Mouse (Mus musculus) hindbrain, embryonic 14.5 days (tissue): ENCODE results near the gene Timm23. TPM values are rescaled to one million over a fixed set of nuclear protein-coding genes. Genes with fewer than 3 reads are reported as not detected.
"Not testable (repeated sequence)": the region's sequence is repeated elsewhere in the genome, so short reads cannot be mapped to it uniquely, and the experiment has no call there.

Experiments used
- ATAC-seq: fragments of 200-750 bp; cut with Nextera tagmentation; 2 replicates; pipeline ENCODE4 v1.8.0; 2017; ENCODE audit warnings: moderate number of reproducible peaks, mild to moderate bottlenecking, moderate TSS enrichment, moderate library complexity; ENCODE audit not compliant: low FRiP score
- DNase-seq: peaks from one replicate; pipeline ENCODE4 v3.0.0-alpha.2; 2015; ENCODE audit warnings: low spot score
- H3K27ac ChIP-seq: fragments of 300-500 bp; sonication (generic); 2 replicates; pipeline ENCODE4 v1.5.1; 2014; ENCODE audit warnings: mild to moderate bottlenecking, moderate library complexity
- H3K27me3 ChIP-seq: fragments of 300-500 bp; sonication (generic); 2 replicates; pipeline ENCODE4 v1.6.1; 2014; ENCODE audit warnings: mild to moderate bottlenecking, low read length, mixed read lengths; ENCODE audit not compliant: control insufficient read depth, insufficient read depth
- H3K36me3 ChIP-seq: fragments of 300-500 bp; sonication (generic); replicated peaks from 2 replicates; pipeline ENCODE4 v1.6.1; 2014; ENCODE audit not compliant: control insufficient read depth, insufficient read depth
- H3K4me1 ChIP-seq: fragments of 300-500 bp; sonication (generic); replicated peaks from 2 replicates; pipeline ENCODE4 v1.6.1; 2014; ENCODE audit warnings: antibody characterized with exemption, low read length, mixed read lengths; ENCODE audit not compliant: control insufficient read depth, insufficient read depth
- H3K4me2 ChIP-seq: fragments of 300-500 bp; sonication (generic); replicated peaks from 2 replicates; pipeline ENCODE4 v1.6.1; 2014; ENCODE audit warnings: mild to moderate bottlenecking, moderate library complexity
- H3K4me3 ChIP-seq: fragments of 300-500 bp; sonication (generic); replicated peaks from 2 replicates; pipeline ENCODE4 v1.5.1; 2014; ENCODE audit warnings: mild to moderate bottlenecking, low read length
- H3K9ac ChIP-seq: fragments of 300-500 bp; sonication (generic); 2 replicates; pipeline ENCODE4 v1.6.1; 2014
- H3K9me3 ChIP-seq: fragments of 300-500 bp; sonication (generic); 2 replicates; pipeline ENCODE4 v1.6.1; 2016; ENCODE audit warnings: low read length; ENCODE audit not compliant: control insufficient read depth
- WGBS: fragments of 180-500 bp; shearing (Covaris S2); extraction: QIAGEN DNeasy Blood & Tissue Kit; methylation state at CpG from one replicate; pipeline ENCODE4 v1.1.7; 2014; 5-methylcytosine and 5-hydroxymethylcytosine counted together
- polyA plus RNA-seq: library from polyadenylated mRNA; unstranded; fragments of >200 nt; fragmentation: Nextera tagmentation; extraction: Ambion mirVana; gene quantifications from 2 replicates; pipeline ENCODE4 v1.2.1, GENCODE M21; 2014

The Timm23 gene
- polyA plus RNA-seq, 1 experiment from 2014 or later = 244 TPM

- H3K36me3 ChIP-seq = peaks cover 66% of the 10 kb centered on the region
- no peak for ATAC-seq
Measured at GRCm38 (mm10) chr14:32191926-32192325, 9.8 kb downstream of the Timm23 start.

DNA sequence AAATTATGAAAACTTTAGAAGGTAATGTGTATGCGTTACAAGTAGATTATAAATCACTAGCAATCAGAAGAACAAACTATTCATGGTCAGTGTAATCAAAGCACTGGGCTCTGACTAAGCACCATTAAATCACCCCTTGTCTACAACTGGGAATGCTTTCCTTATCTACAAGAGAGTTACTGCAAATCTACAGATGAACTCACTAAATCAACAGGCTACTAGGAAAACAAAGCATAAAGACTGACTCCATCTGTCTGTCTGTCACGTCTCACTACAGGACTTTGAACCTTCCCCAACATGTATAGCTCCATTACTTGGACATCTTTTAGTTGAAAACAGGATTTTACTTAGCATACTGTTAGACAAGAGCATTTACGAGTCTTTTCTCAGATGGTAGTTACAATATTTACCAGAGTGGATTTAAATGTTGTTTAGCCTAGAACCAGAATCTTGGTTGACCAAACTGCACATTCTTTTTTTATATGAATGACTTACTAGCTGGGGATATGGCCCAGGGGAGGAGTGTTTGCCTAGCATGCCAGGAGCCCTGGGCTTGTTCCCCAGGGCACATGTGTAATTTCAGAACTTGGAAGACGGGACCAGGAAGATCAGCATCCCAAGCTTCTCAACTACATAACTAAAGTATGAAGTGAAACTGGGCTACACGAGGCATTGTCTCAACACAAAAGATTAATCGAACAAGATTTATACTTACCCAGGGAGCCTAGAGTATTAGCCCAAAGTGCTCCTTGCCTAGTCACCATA lies 10.9 kb downstream of the Timm23 start:
- Histone ChIP-seq H3K36me3 (peaks cover 69% of the 10 kb centered on the region), H3K27ac (no peak overlapping the region), H3K9ac (no peak overlapping the region), H3K9me3 (no peaks in the 10 kb centered on the region), H3K4me3 (no peak overlapping the region), H3K4me1 (no peaks in the 10 kb centered on the region), H3K4me2 (no peak overlapping the region), H3K27me3 (no peaks in the 10 kb centered on the region)
- DNase-seq (no peak), ATAC-seq (no peak)
- 95% methylated on average over 6 of the region's 6 CpGs for WGBS

More at GRCm38 (mm10) chr14:32191926-32192325, 9.8 kb downstream of the Timm23 start:
- Histone ChIP-seq H3K27ac (no peak overlapping the region), H3K9ac (no peak overlapping the region), H3K27me3 (no peaks in the 10 kb centered on the region), H3K4me3 (no peak overlapping the region), H3K4me2 (no peak overlapping the region), H3K4me1 (no peaks in the 10 kb centered on the region), H3K9me3 (no peaks in the 10 kb centered on the region)
- no peak for DNase-seq
- 95% methylated on average over 5 of the region's 5 CpGs for WGBS

DNA sequence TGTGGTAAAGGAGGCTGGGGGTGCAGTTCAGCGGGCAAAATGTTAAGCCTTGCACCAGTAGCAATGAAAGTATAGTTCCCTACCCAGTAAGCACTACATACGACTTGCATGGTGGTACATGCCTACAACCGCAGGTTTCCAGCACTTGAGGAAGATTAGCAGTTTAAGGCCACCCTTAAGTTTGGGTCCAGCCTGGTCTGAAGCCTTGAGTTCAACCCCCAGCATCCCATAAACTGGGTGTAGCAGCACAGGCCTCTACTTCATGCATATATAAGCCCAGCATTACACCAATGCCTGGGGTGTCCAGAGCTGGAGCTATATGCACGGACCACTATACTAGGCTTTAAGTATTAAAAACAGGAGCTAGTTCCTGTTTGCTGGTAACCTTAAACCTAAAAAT lies 17.9 kb downstream of the Timm23 start:
- DNase-seq (no peak), ATAC-seq (no peak)
- Histone ChIP-seq H3K36me3 (peaks cover 88% of the 10 kb centered on the region), H3K9ac (no peak overlapping the region), H3K27me3 (no peaks in the 10 kb centered on the region), H3K4me3 (no peak overlapping the region), H3K4me2 (no peak overlapping the region), H3K27ac (no peak overlapping the region), H3K9me3 (no peaks in the 10 kb centered on the region), H3K4me1 (no peaks in the 10 kb centered on the region)
- 99% methylated on average over 4 of the region's 4 CpGs for WGBS

GRCm38 (mm10) chr14:32180861-32181260 lies 20.8 kb downstream of the Timm23 start:
- ATAC-seq = no peak

DNA sequence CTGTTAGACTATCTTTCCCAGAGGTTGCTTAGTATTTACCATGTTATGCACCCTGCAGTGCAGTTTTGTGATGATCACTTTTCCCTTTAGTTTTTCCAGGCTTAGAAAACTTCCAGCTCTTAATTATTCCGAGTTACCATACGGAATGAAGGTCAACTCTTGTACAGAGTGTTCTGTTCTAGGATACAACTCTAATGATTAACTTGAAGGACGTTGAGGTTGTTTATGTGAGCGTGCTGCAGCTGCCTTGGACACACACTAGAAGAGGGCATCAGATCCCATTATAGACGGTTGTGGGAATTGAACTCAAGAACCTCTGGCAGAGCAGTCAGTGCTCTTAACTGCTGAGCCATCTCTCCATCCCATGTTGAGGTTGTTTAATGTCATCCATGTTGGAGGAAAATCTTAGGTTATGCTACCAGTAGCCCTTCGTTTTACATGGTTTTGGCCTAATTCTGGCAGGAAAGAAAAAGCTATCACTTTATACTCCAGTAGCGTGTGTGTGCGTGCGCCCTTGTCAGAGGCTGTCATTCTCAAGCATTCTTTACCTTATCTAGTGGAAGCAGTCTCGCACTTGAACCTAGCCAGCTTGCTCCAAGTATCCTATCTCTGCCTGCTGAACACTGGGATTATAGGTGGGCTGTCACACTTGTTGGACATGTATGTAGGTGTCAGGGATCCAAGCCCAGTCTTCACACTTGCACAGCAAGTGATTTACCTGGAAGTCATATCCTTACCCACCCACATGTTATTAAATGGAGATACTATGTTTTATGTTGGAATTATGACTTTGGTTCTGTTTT lies 22.1 kb downstream of the Timm23 start:
- DNase-seq = no peak
- H3K9ac ChIP-seq = no peak overlapping the region
- peaks cover 70% of the 10 kb centered on the region for H3K36me3 ChIP-seq

More at GRCm38 (mm10) chr14:32180861-32181260, 20.8 kb downstream of the Timm23 start:
- 91% methylated on average over 6 of the region's 6 CpGs for WGBS
- no peaks in the 10 kb centered on the region for H3K9me3 ChIP-seq
- H3K27me3 ChIP-seq = no peaks in the 10 kb centered on the region
- DNase-seq = no peak
- peaks cover 68% of the 10 kb centered on the region for H3K36me3 ChIP-seq
- no peak overlapping the region for H3K4me3 ChIP-seq
- no peak overlapping the region for H3K9ac ChIP-seq
- no peaks in the 10 kb centered on the region for H3K4me1 ChIP-seq
- H3K4me2 ChIP-seq = no peak overlapping the region
- H3K27ac ChIP-seq = no peak overlapping the region

DNA sequence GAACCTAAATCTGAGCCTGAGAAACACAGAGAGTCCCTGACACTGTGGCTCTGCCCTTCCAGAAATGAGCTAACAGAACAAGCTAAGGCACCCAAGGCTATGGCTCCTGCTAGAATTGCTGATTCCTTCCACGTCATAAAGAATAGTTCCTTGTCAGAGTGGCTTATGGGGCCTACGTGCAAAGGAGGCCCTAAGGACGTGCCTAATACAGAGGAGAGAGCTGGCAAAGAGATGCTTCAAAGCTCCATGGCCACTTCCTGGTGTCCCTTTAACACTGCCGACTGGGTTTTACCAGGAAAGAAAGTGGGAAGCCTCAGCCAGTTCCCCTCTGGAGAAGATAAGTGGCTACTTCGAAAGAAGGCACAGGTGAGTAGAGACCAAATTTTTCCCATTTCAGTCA lies 25.1 kb downstream of the Timm23 start:
- H3K4me3 ChIP-seq, H3K9me3 ChIP-seq, H3K9ac ChIP-seq, ATAC-seq, H3K4me2 ChIP-seq, H3K4me1 ChIP-seq, H3K27me3 ChIP-seq, H3K27ac ChIP-seq, DNase-seq: not testable (repeated sequence)
- WGBS = 91% methylated on average over 4 of the region's 5 CpGs
- peaks cover 68% of the 10 kb centered on the region for H3K36me3 ChIP-seq

More for the DNA sequence above, 22.1 kb downstream of the Timm23 start:
- no peaks in the 10 kb centered on the region for H3K4me1 ChIP-seq
- H3K27ac ChIP-seq = no peak overlapping the region
- ATAC-seq = no peak
- H3K9me3 ChIP-seq = no peaks in the 10 kb centered on the region
- H3K27me3 ChIP-seq = no peaks in the 10 kb centered on the region
- no peak overlapping the region for H3K4me2 ChIP-seq
- WGBS = 94% methylated on average over 10 of the region's 10 CpGs
- no peak overlapping the region for H3K4me3 ChIP-seq

- H3K9me3 ChIP-seq = no peaks in the 10 kb centered on the region
- H3K27ac ChIP-seq = no peak overlapping the region
Measured at GRCm38 (mm10) chr14:32175310-32175709, 26.4 kb downstream of the Timm23 start.

GRCm38 (mm10) chr14:32170137-32170536 lies 31.6 kb downstream of the Timm23 start:
- peaks cover 7% of the 10 kb centered on the region for H3K4me1 ChIP-seq
- DNase-seq = no peak
- no peak overlapping the region for H3K4me3 ChIP-seq
- H3K27ac ChIP-seq = no peak overlapping the region
- ATAC-seq = no peak
- H3K9me3 ChIP-seq = no peaks in the 10 kb centered on the region
- WGBS = 88% methylated on average over 4 of the region's 4 CpGs
- H3K4me2 ChIP-seq = no peak overlapping the region
- peaks cover 34% of the 10 kb centered on the region for H3K36me3 ChIP-seq
- no peak overlapping the region for H3K9ac ChIP-seq
- H3K27me3 ChIP-seq = no peaks in the 10 kb centered on the region

More at GRCm38 (mm10) chr14:32175310-32175709, 26.4 kb downstream of the Timm23 start:
- H3K9ac ChIP-seq = no peak overlapping the region
- no peak overlapping the region for H3K4me3 ChIP-seq
- ATAC-seq = no peak
- 97% methylated on average over 2 of the region's 2 CpGs for WGBS
- no peaks in the 10 kb centered on the region for H3K27me3 ChIP-seq
- H3K4me2 ChIP-seq = no peak overlapping the region
- H3K36me3 ChIP-seq = peaks cover 61% of the 10 kb centered on the region
- no peaks in the 10 kb centered on the region for H3K4me1 ChIP-seq
- DNase-seq = no peak

- H3K9me3 ChIP-seq = no peaks in the 10 kb centered on the region
- H3K27ac ChIP-seq = no peak overlapping the region
- peaks cover 11% of the 10 kb centered on the region for H3K4me1 ChIP-seq
- no peak overlapping the region for H3K4me2 ChIP-seq
- ATAC-seq (no peak), DNase-seq (no peak)
- 84% methylated on average over 3 of the region's 3 CpGs for WGBS
- H3K4me3 ChIP-seq = no peak overlapping the region
- no peaks in the 10 kb centered on the region for H3K27me3 ChIP-seq
- H3K36me3 ChIP-seq = peaks cover 23% of the 10 kb centered on the region
- H3K9ac ChIP-seq = no peak overlapping the region
Measured at GRCm38 (mm10) chr14:32168653-32169231, 33.0 kb downstream of the Timm23 start.
